Mouse (Mus musculus) cerebellum, adult (tissue): ENCODE results near the gene Gfod2.

Experiments used
- ATAC-seq: cut with Nextera tagmentation; 2 replicates; pipeline ENCODE4 v1.9.2; 2017; ENCODE audit warnings: mild to moderate bottlenecking, moderate library complexity, mixed read lengths; ENCODE audit not compliant: insufficient number of reproducible peaks, low FRiP score, low TSS enrichment

Gene Gfod2

DNA sequence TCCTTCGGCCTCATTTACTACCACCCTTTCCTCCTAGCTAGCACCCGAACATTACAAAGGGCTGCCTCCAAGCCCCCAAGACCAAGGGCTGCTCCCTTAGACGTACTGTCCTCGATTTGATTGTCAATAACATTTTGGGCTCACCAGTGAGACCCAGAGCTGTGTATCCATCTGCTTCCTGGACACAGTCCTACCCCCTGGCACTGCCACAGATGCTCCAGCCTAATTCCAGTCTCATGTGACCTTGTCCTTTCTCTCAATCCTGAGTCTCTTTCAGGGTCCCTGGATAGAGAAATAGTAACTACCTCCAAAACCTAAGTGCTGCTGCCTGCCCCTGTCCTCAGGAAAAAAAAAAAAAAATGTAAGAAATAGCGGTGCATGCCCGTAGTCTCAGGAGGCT lies 53.5 kb downstream of the Gfod2 start:
- ATAC-seq = peak; percentile 21; the same call in 1 of the 2 replicates

DNA sequence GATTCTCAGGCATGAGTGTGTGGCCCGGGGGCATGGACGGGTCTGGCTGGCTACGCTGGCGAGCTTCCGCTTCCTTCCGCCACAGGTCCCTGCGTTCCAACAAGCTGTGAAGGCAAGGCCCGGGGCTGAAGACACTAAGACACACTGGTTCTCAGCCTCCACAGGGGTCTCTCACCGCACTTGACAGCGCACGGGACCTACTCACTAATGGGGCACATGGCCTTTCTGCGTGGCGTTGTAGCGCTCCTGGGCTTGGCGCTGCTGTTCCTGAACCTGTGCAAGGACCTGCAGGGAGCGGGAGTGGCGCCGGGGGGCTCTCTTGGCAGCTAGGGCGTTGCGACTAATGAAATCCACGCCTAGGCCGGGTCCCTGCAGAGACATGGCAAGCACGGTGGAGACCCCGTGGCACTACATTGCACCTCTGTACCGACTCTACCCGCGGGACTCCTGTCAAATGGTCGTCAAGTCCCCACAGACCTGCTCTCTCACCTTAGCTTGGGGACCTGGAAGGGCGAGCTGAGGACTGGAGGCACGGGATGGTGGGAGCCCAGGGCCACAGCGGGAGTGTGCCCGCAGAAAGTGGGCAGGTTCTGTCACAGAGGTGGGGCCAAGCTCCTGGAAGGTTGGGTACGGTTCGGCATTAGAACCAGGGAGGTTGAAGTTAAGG lies 54.2 kb downstream of the Gfod2 start:
- ATAC-seq = no peak

DNA sequence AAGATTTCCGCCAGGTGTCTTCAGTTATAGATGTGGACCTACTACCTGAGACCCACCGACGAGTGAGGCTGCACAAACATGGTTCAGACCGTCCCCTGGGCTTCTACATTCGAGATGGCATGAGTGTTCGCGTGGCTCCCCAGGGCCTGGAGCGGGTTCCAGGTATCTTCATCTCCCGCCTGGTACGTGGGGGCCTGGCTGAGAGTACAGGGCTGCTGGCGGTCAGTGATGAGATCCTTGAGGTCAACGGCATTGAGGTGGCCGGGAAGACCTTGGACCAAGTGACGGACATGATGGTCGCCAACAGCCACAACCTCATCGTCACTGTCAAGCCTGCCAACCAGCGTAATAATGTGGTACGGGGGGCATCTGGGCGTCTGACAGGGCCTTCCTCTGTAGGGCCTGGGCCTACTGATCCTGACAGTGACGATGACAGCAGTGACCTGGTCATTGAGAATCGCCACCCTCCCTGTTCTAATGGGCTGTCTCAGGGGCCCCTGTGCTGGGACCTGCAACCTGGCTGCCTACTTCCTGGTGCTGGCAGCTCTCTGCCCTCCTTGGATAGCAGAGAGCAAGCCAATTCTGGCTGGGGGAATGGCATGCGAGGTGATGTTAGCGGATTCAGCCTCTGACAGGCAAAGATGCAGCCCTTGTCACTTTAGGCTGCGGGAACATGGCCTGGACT lies 55.6 kb downstream of the Gfod2 start:
- ATAC-seq = no peak

DNA sequence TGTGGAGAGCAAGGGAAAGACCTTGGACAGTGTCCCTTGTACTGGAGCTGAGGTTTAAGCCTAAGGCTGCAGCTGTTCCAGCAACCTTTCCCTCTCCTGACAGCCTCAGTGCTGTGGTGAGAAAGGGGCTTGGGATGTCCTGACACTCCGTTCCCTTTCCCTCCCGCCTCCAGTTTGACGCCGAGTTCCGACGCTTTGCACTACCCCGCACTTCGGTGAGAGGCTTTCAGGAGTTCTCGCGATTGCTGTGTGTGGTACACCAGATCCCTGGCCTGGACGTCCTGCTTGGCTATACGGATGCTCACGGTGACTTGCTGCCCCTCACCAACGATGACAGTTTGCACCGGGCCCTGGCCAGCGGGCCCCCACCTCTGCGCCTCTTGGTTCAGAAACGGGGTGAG lies 56.5 kb downstream of the Gfod2 start:
- 0 out of 2 replicates have a peak, but pooled peaks have one; percentile 1 for ATAC-seq

DNA sequence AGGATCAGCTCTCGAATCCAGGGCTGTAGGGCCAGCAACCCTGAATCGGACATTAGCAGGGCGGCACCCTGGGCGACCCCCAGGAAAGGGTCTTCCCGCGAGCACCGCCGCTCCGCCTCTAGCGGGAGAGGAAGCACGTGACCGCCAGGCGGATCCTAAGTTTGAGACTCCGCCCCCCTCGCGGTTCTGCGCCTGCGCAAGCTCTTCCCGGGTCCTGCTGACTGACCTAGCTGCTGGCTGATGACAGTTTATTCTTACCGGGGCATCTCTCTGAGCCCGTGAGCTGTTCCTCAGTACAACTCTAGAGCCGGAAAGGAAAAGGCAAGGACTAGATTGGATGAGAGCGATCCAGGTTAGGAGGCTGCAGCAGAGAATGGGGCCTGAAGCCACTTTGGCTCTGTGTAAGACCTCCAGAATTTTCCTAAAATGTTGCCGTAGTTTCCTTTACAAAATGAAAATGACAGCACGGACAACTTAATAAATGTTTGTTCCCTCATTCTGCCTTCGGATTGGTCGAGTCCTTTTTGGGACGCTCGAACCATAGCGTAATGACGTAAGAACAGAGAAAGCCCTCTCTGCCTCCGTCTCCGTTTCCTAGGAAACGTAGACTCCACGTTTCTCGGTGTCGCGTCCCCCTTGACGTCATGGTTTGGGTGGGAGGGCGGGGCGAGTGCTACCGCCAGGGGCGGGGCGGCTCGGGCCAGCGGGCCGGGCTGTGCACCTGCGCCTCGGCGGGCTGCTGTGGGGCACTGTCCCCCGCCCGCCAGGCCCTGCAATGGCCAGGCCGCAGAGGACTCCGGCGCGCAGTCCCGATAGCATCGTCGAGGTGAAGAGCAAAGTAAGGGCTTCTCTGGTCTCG lies 57.3 kb downstream of the Gfod2 start, which contains the start of the genes Acd and Pard6a:
Acd (minus strand) TSS at position 137 of the 859 bp plus-strand sequence.
Pard6a (plus strand) TSS at position 183 of the 859 bp plus-strand sequence.
- peak; percentile 43 for ATAC-seq

DNA sequence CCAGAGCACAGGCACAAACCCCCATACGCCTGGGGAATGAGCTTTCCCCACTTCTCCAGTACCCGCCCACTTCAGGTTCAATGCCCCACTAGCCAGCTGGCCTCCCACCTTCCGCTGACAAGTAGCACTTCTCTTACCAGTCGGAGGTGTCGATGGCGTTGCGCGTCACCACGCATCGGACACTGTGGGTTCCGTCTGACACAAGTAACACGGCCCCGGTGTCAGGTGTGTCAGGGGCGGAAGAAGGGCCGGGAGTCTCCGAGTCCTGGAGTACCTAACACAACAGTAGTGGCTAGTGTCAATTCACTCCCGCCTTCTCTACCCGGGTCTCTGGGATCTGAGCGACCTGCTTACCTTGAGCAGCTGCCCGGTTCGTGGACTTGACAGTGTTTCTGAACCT lies 57.9 kb downstream of the Gfod2 start:
- ATAC-seq = 0 out of 2 replicates have a peak, but pooled peaks have one; percentile 5

DNA sequence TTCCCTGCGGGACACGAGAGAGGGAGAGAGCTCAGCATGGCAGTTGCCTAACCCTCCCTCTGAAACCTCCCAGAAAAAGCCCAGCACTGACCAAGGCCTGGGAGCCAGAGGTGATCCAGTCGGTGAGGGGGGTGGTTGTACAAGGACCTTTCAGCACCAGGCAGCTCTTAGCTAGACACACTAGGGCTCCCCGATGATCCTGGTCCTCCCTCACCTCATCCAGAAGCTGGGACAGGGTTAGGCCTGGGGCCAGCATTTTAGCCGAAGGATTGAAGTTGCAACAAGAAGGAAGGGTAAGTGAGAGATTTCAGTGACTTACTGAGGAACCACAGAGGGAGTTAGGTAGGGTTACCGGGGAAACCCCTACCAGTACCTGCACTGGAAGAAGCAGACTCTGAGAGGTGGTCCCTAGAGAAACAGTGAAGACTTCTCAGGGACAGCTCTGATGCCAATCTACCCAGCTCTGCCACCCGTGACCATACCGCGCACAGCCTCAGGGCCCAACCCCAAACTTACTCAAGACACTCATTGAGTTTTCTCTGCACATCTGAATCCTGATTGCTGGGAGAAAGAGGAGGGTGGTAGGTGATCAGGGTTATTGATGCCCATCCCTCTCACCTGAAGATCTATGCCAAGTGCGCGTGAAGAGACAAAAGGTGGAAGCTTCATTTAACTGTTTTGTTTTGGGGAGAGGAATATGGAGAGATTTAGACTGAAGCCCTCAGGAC lies 58.8 kb downstream of the Gfod2 start:
- ATAC-seq = no peak

DNA sequence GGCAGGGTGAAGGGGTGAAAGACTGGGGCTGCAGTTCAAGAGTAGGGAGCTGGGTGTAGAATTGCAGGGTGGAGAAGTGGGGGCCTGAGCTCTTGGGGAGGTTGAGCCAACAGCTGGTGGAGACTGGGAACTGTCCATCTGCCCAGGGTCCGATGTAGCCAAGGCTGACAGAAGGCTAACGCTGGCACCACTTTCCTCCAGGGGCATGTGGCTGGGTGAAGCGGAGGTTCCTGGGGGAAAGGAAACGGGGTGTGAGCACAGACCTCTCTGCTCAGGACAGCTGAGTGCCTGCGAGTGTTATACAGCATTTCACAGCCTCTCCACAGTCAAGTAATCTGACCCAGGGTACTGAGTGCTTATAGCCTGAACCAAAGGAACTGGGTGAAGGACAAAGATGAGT lies 59.7 kb downstream of the Gfod2 start:
- ATAC-seq = no peak

DNA sequence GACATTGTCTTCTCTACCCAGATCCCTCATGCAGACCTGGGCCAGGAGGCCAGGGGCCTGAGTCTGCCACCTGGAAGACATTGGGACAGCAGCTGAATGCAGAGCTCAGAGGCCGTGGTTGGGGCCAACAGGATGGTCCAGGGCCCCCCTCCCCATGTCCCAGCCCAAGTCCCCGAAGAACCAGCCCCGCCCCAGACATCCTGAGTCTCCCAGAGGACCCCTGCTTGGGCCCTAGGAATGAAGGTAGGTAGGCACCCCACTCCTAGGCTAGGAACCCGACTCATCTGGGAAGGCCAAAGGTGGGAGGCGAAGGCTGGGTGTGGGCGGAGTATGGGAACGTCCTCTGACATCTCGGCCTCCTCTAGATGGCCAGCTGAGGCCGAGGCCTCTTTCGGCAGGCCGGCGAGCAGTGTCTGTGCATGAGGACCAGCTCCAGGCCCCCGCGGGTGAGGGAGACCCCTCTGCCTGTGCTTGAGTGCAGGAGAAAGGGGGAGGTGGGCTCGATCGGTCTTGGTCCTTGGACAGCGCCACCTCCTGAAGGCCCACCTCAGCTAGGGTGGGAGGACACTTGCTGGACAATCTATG lies 61.2 kb downstream of the Gfod2 start:
- no peak for ATAC-seq

DNA sequence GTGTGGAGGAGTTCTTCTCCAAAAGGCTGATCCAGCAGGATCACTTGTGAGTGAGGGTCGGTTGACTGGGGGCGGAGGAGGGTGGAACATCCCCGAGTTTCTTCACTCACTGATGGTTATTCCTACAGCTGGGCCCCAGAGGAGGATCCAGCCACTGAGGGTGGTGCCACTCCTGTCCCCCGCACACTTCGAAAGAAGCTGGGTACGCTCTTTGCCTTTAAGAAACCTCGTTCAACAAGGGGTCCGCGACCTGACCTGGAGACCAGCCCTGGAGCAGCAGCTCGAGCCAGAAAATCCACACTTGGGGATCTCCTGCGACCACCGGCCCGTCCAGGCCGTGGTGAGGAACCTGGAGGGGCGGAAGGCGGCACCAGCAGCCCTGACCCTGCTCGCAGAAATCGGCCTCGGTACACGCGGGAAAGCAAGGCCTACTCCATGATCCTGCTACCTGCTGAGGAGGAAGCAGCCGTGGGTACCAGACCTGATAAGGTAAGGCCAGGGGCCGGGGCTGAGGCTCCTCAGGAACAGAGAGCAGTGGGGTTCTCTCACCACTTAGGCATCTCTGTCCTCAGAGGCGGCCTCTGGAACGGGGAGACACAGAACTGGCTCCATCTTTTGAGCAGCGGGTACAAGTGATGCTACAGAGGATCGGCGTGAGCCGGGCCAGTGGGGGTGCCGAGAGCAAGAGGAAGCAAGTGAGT lies 63.2 kb downstream of the Gfod2 start:
- ATAC-seq = no peak

DNA sequence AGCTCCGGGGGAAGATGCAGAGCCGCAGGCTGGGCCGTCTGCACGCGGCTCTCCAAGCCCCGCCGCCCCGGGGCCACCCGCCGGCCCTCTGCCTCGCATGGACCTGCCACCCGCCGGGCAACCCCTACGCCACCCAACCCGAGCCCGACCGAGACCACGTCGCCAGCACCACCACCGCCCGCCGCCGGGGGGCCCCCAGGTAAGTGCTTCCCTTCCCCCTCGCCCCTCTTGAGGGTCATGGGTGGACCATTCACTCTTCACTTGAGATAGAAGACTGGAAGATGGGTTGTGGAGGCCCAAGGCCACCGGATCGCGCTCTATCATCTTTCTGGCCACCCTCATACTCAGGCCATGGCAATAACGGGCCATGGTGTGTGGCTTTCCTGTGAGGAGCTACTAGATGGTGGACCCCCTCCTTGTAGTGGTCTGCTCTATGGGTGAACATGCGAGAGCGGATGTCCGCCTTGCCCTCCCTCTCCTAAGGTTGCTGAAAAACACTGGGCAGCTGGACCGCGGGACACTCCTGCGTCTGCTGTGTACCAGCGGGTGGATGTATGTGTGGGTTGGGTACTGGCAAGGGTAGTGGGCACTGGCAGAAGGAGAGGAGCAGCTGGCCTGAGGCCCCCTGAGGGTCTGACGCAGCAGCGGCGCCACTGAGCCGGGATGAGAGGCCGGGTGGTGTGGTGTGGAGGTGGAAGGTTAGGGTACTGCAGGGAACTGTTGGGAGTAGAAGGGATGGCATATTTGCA lies 64.2 kb downstream of the Gfod2 start:
- peak; percentile 43; the same call in 1 of the 2 replicates for ATAC-seq

DNA sequence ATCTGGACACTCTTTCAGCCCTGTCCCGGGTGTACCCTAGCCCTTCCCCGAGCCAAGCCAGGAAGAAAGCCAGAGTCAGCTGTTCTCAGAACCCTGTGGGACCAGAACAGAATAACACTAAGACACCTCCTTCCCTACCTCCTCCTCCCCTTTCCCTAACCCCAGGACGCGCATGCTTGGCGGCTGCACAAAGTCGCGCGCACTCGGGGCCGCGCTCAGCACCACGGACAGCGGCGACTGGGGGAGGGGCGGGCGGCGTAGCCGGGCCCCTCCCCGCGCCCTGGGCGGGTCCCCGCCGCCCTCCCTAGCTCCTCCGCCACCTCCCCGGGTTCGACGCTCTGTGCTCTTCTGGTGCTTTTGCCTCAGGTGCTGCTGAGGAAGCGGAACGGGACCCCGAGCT lies 64.8 kb downstream of the Gfod2 start:
- peak; percentile 47 for ATAC-seq

DNA sequence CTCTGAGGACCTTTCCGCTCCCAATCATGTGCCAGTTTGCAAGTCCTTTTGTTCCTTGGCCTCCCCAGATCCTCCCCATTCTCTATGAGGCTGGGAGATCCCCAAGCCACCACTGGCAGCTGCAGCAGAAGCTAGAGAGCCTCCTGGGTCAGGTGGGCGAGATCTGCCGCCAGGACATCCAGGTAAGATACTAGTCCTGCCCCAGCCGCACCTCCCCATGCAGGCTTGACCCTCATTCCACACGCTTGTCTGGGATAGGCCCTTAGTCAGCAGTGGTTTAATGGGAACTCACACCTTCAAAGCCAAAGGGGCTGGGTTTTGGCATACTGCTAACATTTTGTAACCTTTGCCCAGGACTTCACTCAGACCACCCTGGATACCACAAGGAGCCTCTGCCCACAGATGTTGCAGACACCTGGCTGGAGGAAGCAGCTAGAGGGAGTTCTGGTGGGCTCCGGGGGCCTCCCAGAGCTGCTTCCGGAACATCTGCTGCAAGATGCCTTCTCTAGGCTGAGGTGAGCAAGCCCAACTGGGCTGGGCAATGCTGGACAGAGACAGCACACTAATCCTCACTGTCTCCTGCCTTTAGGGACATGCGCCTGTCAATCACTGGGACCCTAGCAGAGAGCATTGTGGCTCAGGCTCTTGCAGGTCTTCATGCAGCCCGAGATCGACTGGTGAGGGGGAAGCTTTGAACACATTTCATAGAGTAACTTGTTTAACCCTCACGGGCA lies 65.8 kb downstream of the Gfod2 start:
- no peak for ATAC-seq

DNA sequence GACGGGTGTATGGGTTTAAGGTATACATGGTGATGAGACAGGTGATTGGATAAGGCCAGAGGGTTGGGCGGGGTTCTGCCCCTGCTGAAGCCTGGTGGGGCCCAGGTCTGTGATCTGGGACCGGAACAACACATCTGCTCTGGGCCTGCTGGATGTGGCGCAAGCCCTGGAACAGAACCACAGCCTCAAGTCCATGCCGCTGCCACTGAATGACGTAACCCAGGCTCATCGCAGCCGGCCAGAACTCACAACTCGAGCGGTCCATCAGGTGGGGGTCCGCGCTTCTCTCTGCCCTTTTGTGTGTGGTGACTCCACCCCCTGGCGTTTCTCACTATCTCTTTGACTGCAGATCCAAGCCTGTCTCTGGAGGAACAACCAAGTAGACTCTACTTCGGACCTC lies 67.5 kb downstream of the Gfod2 start:
- no peak for ATAC-seq

DNA sequence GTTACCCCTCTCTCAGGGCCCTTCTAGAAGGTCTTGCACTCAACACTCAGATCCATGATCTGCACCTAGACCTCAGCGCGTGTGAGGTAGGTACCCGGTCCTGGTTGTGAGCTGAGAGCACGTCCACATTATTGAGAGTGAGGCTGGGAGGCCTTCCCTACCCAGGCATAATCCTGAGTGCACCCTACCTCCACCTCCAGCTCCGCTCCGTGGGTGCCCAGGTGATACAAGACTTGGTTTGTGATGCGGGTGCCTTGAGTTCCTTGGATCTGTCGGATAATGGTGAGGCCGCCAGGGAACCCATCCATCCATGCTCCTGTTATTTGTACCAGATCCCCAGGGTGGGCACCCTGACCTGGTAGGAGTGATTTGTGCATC lies 68.5 kb downstream of the Gfod2 start:
- ATAC-seq = no peak

DNA sequence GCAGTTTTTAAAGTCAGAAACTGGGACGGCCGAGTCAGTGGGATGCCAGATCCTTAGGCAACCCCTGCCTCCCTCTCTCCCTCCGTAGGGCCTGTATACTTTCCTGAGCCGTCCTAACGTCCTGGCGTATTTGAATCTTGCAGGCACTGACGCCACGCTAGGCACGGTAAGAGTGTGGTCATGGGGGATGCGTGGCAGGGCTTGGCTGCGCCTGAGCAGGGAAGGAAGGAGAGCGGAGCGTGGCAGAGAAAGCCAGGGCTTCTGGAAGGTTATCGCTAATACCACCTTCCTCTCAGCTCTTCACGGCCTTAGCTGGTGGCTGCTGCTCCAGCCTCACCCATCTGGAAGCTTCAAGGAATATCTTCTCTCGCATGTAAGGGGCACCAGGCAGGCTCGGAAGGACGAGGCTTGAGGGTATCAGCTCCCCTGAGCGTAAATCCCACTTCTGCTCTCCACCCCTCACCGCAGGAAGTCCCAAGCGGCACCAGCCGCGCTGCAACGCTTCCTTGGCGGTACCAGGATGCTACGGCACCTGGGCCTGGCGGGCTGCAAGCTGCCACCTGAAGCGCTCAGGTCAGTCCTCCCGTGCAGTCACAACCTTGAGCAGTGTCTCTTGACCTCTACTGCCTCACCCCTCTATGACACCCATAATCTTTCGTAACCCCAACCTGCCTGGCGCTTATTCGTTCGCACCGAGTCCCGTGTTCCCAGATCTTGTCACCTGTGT lies 69.0 kb downstream of the Gfod2 start:
- ATAC-seq = no peak

DNA sequence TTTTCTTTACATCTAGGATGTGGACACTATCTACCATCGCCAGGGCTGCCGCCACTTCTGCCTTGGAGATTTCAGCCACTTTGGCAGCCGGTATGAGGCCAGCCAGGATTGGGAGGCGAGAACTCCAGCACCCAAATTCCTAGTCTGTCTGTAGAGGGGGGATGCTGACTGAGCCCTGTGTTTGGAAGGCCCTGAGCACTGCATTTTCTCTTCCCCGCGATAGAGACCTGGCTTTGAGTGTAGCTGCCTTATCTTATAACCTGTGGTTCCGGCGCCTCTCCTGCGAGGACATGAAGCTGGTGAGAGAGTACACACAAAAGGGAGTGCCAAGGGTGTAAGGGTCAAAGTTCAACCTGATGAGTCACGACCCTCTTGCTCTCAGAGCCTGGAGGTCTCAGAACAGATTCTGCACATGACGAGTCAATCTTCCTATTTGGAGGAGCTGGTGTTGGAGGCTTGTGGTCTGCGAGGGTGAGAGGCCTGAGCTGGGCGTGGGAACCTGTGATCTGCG lies 70.2 kb downstream of the Gfod2 start:
- no peak for ATAC-seq
